Mouse (Mus musculus) ovary, postnatal 14 days (tissue): ENCODE measurements around the gene Spata48.

Experiments
- DNase-seq: peaks from one replicate; pipeline ENCODE4 v3.0.0; 2022; ENCODE audit warnings: low spot score

The Spata48 gene

GRCm38 (mm10) chr11:11536295-11536694 is 74.4 kb downstream of the Spata48 start:
- DNase-seq, result no peak

DNA sequence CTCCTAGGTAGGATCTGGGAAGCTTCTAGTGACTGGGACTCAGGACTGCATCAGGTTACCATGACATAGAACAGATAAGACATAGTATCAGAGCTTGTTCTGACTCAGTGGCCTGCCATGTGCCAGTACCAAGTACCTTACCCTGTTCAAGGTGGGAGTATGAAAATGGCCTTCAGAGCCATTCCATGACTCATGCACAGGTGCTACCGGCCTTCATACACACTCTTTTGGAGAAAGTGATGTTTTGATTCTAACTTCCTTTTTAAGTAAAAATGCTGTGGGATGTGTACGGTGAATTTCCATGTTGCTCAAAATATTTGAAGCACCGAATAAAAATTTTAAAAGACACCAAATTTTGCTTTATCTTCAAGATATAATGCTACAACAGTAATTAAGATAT is 84.1 kb downstream of the Spata48 start:
- no peak for DNase-seq

DNA sequence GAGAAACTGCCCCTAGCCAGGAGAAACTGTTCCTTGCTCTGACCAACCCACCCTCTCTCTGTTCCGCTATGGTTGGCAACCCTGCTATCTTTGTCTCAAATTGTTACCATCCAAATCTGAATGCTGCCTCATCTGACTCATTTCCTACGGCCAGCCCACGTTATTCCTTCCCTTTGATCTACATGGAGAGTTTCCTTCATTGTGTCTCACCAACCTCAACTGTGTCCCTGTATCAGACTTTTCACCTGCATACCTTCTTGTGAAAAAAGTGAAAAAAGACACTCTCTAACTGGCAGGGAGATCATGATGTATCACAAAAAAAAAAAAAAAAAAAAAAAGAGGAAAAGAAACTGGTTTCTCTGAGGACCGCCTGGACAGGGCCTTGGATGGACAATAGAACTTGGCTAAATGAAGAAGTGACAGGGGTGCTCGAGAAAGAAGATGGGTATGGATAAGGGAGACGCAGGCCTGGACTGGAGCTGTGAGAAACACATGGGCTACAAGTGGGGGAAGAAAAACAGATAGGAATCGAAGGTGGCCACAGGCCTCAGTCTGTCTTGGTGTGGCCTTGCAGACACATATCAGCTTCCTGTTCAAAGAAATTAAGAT is 85.1 kb downstream of the Spata48 start:
- no peak for DNase-seq

GRCm38 (mm10) chr11:11547597-11548240 is 85.8 kb downstream of the Spata48 start:
- DNase-seq, result no peak

- no peak for DNase-seq
Observed at GRCm38 (mm10) chr11:11555563-11555962, 93.7 kb downstream of the Spata48 start.

- DNase-seq, result no peak
Observed at GRCm38 (mm10) chr11:11556186-11556585, 94.3 kb downstream of the Spata48 start.

DNA sequence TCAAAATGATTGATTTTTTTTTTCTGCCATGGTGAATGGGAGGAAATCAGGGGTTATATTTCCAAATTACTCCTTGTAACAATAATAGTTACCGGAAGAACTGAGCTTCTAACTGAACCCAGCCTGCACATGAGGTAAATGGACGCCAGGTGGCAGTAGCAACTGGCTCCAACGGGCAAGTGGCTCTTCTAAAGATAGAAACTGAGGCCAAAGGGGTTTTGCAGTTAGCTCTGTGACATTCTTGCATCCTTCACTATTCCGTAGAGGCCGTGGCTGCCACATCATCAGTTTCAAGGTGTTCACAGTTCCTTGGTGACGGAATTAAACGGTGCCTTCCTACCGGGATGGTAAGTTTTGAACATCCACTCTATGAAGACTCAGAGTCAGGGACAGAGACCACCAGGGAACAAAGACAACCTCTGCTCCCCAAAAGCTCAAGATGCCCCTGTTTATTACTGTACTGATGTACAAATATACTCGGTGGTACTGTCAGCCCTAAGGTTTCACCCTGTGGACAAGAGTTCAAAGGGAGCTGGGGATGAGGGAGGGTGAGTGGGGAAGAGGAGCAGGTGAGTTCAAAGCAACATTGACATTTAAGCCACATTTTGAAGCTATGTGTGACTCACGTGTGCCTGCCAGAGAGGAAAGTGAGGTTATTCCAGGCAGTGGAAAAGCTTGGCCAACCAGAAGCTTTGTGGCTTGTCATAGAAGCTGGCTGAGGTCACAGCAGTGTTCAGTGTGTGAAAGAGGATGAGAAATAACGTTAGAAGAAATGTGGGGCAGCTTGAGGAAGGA is 95.5 kb downstream of the Spata48 start:
- DNase-seq, result peak; percentile 17

DNA sequence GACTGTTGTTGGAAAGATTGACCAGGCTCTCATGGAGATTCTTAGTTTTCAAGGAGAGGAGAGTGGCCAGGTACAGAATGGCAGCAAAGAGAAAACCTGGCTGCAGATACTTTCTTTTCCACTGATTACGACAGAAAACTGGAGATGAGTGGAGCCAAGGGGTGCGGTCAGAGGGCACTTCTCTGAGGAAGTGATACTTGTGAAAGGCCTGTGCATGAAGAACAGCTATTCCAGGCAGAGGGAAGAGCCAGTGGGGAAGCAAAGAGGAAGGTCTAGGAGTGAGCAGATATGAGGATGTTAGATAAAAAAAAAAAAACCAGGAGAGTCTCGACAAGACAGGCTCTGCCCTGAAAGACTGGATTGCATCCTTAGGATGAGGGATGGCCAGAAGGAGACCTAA is 96.8 kb downstream of the Spata48 start:
- DNase-seq, result no peak

GRCm38 (mm10) chr11:11559099-11559686 is 97.3 kb downstream of the Spata48 start:
- DNase-seq, result no peak

- no peak for DNase-seq
Observed at GRCm38 (mm10) chr11:11561118-11561517, 99.2 kb downstream of the Spata48 start.

GRCm38 (mm10) chr11:11564266-11565044 is 102.6 kb downstream of the Spata48 start:
- DNase-seq, result no peak
